Mouse (Mus musculus) macrophage (primary cell): ENCODE data around the gene F2r. TPM values are rescaled to one million over a fixed set of nuclear protein-coding genes. Genes with fewer than 3 reads are reported as not detected.

Experiments used
- H3K27ac ChIP-seq: fragments of 350-480 bp; formaldehyde crosslinking; 2 replicates; pipeline ENCODE4 v1.9.0; 2021
- H3K36me3 ChIP-seq: fragments of 350-480 bp; formaldehyde crosslinking; 2 replicates; pipeline ENCODE4 v1.9.0; 2021; ENCODE audit errors: inconsistent target
- H3K4me3 ChIP-seq: fragments of 350-480 bp; formaldehyde crosslinking; 2 replicates; pipeline ENCODE4 v1.9.0; 2021; ENCODE audit errors: inconsistent target
- H3K79me2 ChIP-seq: fragments of 350-480 bp; formaldehyde crosslinking; 2 replicates; pipeline ENCODE4 v1.9.0; 2021; ENCODE audit errors: inconsistent target
- WGBS: methylation state at CpG from one replicate; pipeline ENCODE4 v1.1.7; 2026; ENCODE audit warnings: inconsistent platforms; ENCODE audit not compliant: missing documents; 5-methylcytosine and 5-hydroxymethylcytosine counted together
- polyA plus RNA-seq: library from polyadenylated mRNA; stranded (reverse); fragments of 250-400 nt; gene quantifications from 3 replicates; pipeline ENCODE4 v1.2.4, GENCODE M21; 2018; ENCODE audit warnings: inconsistent platforms

F2r gene
- polyA plus RNA-seq, 1 experiment from 2014 or later = 0.65 TPM

DNA sequence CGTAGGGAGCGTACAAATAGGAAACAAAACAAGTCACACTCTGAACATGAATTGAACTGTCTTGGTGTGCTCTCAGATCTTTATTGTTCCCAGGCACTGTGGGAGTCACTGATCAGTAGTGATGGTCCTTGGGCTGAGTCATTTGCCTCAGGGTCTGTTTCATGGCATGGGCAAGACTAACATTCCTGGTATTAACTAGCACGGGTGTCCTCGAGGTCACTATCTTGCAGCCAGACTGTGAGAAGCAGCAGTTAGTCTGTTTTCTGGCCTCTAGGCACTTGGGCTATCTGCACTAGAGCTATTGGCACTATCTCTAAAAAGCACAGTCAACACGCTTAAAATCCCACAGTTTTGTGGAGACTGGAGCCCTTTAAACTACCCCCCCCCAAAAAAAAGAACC lies 22.4 kb downstream of the F2r start:
- 93% methylated on average over 5 of the region's 5 CpGs for WGBS

DNA sequence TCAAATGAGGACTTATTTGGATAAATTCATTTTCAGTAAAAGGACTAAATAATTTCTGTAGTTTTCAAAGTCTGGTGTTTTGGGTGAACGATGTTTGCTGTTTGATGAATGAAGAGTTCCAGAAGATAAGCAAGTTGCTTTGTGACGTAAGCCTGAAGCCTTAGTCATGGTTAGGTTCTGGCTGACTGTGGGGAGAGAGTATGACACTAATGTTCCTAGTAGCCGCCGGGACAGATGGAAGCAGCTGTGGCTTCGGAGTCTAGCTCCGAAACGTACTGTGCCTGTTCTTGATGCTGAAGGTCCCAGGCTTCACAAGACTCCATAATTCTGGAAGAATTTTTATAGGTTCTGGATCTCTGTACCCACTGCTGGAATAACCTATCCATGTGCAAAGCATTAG lies 22.9 kb downstream of the F2r start:
- H3K4me3 ChIP-seq = no peak overlapping the region
- no peak overlapping the region for H3K27ac ChIP-seq
- no peaks in the 10 kb centered on the region for H3K36me3 ChIP-seq
- H3K79me2 ChIP-seq = no peaks in the 10 kb centered on the region
- 86% methylated on average over 7 of the region's 7 CpGs for WGBS

More for the DNA sequence above, 22.4 kb downstream of the F2r start:
- Histone ChIP-seq H3K36me3 (no peaks in the 10 kb centered on the region), H3K79me2 (no peaks in the 10 kb centered on the region), H3K4me3 (no peak overlapping the region), H3K27ac (no peak overlapping the region)

DNA sequence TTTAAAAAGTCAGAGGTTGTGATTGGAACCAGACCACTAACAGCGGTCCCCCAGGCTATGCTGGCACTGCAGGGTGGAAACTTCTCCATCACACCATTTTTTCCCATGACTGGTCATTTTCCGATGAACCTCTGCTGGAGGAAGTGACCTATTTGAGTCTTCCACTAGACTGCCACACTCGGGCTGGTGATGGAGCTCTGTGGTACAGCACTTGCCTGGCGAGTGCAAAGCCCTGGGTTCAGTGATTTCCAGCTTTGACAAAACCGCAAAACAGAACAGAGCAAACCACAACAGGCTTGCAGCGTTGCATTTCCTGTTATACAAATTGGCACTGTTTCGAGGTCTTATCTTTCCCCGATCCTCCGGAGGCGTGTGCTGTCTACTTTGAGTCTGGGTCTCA lies 25.4 kb downstream of the F2r start:
- WGBS = 3% methylated on average over 10 of the region's 10 CpGs
- Histone ChIP-seq H3K79me2 (no peaks in the 10 kb centered on the region), H3K27ac (no peak overlapping the region), H3K36me3 (no peaks in the 10 kb centered on the region), H3K4me3 (no peak overlapping the region)

DNA sequence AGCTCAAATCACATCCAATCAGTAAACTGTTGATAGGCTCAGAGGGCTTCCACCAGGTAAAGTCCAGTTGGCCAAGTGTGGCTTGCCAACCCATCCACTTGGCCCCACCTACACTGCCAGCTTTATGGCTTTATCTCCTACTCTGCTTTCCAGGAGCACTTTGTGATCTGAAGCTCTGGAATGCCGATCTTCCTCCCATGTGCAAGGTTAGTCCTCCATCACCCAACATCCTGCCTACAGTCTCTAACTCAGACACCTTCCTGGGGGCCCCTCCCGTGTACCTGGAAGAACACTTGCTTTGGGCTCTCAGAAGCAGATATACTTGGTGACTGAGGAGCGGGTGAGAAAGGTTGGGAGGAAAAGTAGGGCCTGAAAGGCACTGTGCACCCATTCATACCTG lies 26.7 kb downstream of the F2r start:
- Histone ChIP-seq H3K79me2 (no peaks in the 10 kb centered on the region), H3K4me3 (no peak overlapping the region), H3K27ac (no peak overlapping the region), H3K36me3 (no peaks in the 10 kb centered on the region)
- 97% methylated on average over 3 of the region's 3 CpGs for WGBS

DNA sequence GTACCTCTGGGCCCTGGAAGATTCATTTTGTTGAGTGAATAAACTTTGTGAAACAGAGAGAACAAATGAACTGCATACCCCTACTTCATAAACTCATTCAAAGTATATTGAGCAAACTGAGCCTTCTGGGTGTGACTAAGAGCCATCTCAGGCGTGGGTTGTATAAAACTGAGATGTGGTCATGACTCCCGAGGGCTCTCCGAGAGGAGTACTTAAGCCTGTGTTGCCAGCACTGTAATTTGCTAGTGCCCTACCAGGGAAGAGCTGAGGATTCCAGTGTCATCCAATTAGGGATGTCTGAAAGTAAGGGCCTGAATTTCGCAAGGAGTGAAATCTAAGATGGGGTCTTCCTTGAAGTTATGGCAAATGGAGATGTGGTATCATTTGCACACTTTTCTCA lies 30.7 kb downstream of the F2r start:
- 91% methylated on average over 4 of the region's 4 CpGs for WGBS
- no peak overlapping the region for H3K27ac ChIP-seq
- H3K4me3 ChIP-seq = no peak overlapping the region

DNA sequence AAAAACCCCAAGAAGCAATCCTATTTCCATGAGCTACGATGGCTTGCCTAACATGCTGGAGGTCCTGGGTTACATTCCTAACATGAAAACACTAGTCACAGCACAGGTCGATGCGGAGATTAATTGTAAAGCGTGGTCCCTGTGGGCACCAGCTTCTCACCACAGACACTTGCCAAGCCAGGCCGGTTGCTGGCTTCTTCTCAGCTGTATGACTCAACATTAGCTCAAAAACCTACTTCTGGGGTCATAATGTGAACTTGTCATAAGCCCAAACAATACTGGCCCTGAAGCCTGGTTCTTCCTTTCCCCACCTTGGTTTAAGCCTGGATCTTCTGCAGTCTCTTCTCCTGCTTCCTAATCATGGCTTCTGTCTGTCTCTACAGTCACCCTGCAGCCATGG lies 33.4 kb downstream of the F2r start:
- Histone ChIP-seq H3K27ac (no peak overlapping the region), H3K79me2 (no peaks in the 10 kb centered on the region), H3K36me3 (no peaks in the 10 kb centered on the region), H3K4me3 (no peak overlapping the region)
- WGBS = 60% methylated on average over 3 of the region's 5 CpGs

More for the DNA sequence above, 30.7 kb downstream of the F2r start:
- Histone ChIP-seq H3K36me3 (no peaks in the 10 kb centered on the region), H3K79me2 (no peaks in the 10 kb centered on the region)

DNA sequence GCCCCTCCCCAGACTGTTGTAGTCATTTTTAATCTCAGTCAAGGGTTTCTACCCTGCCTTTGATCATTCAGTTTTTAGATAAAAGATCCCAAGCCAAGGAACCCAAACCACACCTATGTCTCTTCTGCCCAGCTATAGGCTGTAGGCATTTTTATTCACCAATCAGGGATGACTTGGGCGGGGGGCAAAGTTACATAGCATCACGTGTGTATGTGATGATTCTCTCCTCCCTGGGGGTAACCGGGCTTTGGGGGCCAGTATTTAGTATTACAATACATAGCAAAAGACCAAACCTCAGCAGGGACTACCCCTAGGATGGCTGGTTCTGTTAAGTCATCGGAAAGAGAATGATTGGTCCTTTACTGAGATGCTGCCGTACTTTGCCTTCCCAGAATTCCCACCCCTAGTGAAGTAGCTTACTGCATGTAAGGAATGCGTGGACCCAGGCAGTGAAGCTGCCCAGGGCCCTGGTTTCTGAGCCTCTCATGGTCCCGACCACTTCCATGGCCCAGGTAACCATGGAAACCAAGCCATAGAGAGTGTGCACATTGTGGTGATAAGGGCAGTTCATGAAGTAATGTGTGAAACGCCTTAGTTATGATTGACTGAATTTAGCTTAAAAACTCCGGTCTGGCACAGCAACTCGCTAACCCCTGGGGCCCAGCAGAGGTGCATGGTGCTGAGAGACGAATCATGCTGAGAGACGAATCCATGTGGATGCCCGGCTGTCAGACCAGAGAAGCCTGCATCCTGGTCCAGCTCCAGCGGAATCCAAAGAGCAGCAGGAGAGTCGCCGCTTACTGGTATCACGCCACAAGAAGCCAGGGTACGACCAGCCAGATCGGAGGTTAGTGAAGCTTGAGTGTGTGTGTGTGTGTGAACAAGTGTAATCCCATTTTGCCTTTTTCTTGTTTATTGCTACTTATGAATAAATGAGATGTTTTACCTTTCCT lies 34.8 kb downstream of the F2r start:
- WGBS = 86% methylated on average over 17 of the region's 19 CpGs

DNA sequence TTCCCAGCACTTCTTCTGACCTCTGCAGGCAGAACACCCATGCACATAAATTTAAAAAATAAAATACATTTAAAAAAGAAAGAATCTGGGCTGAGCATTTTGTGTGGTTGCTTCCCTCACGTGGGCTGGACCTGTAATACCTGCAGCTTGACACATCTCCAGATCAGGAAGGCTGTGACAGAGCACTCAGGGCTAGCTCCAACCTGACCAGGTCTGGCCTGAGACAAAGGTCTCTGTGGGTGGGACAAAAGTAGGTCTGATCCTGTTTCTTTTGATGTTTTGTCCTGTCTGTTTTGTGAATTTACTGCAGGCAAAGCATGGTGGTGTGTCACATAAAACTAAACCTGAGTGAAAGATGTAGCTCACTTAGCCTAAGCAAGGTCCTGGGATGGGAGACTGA lies 36.4 kb downstream of the F2r start:
- WGBS = 73% methylated on average over 1 of the region's 1 CpGs
- Histone ChIP-seq H3K36me3 (no peaks in the 10 kb centered on the region), H3K79me2 (no peaks in the 10 kb centered on the region), H3K27ac (no peak overlapping the region), H3K4me3 (no peak overlapping the region)

More for the DNA sequence above, 34.8 kb downstream of the F2r start:
- no peaks in the 10 kb centered on the region for H3K79me2 ChIP-seq
- no peak overlapping the region for H3K4me3 ChIP-seq
- H3K27ac ChIP-seq = no peak overlapping the region
- no peaks in the 10 kb centered on the region for H3K36me3 ChIP-seq

DNA sequence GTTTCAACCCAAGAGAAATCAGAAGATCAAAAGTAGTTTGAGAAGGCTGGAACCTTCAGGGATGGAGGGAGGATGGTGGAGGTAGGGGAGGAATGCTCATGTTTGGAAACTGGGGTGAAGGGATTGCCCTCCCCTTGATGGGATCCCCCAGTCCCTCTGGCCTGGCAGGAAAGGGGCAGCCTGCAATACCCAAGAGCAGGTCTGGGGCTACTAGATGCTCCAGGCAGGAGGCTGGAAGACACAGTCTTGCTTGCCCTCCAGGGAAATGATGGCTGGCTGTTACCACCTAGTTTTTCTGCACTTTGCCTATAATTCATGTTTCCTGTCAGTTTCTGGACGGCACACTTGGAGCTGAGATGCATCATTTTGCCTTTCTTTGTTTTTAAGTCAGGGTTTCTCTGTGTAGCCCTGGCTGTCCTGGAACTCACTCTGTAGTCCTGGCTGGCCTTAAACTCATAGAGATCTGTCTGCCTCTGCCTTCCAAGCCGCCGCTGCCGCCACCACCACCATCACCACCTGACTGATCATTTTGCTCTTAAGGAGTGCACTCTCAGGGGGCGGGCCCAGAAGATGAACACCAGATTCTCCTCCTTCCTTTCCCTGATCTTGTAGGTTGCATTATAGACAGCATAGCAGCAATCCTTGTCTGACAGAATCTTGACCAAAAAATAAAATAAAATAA lies 40.1 kb downstream of the F2r start:
- H3K4me3 ChIP-seq = no peak overlapping the region
- 84% methylated on average over 4 of the region's 5 CpGs for WGBS
- H3K27ac ChIP-seq = no peak overlapping the region

DNA sequence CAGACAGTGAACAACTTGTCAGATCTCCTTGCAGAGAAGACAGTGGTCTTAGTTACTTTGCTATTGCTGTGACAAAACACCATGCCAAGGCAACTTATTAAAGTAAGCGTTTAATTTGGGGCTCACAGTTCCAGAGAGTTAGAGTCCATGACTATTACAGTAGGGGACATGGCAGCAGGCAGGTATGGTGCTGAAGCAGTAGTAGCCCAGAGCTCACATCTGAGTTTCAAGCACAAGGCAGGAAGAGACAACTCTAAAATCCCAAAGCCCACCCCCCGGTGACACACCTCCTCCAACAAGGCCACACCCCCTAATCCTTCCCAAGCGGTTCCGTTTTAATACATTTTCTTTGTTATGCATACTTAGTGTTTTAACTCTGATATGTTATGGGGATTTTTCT lies 47.4 kb downstream of the F2r start:
- H3K27ac ChIP-seq = no peak overlapping the region
- H3K36me3 ChIP-seq = no peaks in the 10 kb centered on the region
- WGBS = 96% methylated on average over 4 of the region's 4 CpGs
- H3K79me2 ChIP-seq = no peaks in the 10 kb centered on the region
- H3K4me3 ChIP-seq = no peak overlapping the region

More for the DNA sequence above, 40.1 kb downstream of the F2r start:
- no peaks in the 10 kb centered on the region for H3K79me2 ChIP-seq
- no peaks in the 10 kb centered on the region for H3K36me3 ChIP-seq

DNA sequence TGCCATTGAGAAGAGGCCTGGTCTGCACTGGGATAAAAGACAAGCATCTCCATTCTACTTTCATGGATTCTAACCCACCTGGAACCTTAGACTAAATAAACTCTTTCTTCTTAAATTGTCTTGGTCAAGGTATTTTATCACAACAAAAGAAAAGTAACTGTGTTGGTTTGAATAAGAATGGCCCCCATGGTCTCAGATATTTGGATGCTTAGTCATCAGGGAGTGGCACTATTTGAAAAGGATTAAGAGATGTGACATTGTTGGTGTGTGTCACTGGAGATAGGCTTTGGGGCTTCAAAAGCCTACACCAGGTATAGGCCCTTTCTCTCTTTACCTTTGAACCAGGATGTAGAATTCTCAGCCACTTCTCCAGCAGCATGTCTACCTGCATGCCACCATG lies 49.0 kb downstream of the F2r start:
- Histone ChIP-seq H3K4me3 (no peak overlapping the region), H3K79me2 (no peaks in the 10 kb centered on the region), H3K36me3 (no peaks in the 10 kb centered on the region), H3K27ac (no peak overlapping the region)

DNA sequence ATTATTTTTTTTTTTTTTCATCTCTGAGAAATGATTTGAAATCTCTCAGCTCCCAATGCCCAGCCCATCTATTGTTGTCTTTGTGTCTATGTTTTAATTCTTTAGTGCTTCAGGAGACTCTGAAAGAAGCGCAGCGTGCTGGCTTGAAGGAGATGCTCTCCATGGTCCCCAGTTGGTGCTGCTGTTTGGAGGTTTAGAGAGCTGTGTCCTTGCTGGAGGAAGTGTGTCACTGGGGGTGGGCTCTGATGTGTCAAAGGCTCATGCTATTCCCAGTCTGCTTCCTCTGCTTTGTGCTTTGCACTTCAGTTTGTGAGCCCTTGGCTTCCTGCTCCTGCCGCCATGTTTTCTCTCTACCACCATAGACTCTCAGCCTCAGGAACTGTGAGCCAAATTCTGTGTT lies 50.0 kb downstream of the F2r start:
- no peak overlapping the region for H3K27ac ChIP-seq
- no peaks in the 10 kb centered on the region for H3K79me2 ChIP-seq
- no peak overlapping the region for H3K4me3 ChIP-seq
- 97% methylated on average over 3 of the region's 3 CpGs for WGBS
- no peaks in the 10 kb centered on the region for H3K36me3 ChIP-seq

DNA sequence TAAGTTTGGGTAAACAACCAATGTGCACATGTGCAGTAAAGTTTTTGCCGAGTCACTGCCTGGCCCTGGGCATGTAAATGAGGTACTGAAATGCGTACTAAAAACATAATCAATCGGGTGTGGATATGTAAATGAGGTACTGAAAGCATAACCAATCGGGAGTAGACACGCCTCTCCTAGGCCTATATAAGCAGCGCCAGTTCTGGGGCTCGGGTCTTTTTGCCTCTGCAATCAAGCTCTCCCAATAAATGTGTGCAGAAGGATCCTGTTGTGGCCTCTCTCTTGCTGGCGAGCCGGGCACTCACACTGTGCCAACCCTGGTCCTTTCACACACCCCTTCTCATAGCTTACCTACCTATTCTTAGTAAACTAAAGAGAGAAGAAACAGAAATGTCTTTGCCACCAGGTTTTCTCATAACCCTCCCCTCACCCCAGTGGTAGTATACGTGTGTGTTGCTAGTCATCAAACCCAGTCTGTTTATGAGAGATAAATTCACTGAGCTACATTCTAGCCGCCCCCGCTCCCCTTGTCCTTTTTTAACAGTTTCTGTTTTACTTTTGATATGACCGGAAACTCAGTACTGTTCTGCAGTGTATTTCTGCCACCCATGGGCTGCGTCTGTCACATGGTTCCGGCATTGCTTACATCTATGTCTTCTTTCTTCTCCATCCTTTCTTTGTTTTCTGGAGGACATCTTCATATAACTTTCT lies 51.3 kb downstream of the F2r start:
- no peak overlapping the region for H3K4me3 ChIP-seq
- no peak overlapping the region for H3K27ac ChIP-seq
- H3K36me3 ChIP-seq = no peaks in the 10 kb centered on the region
- no peaks in the 10 kb centered on the region for H3K79me2 ChIP-seq
- WGBS = 87% methylated on average over 12 of the region's 15 CpGs

DNA sequence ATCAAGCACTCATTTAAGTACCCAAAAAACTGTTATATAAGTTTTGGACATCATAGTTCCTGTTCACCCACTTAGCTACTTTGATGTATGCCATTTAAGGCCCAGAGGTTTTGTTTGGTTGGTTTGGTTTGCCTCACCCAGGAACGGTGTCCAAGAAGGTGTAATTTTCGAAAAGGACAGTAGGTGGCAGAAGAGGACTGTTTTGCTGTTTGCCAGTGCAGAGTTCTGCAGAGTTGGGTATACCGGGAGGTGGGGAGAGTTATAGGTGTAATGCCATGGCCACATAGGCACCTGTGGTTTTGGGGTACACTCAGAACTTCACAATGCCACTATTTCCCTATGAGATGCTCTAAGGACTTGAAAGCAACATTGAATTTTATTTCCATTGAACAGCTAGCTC lies 54.6 kb downstream of the F2r start:
- Histone ChIP-seq H3K36me3 (no peaks in the 10 kb centered on the region), H3K4me3 (no peak overlapping the region), H3K27ac (no peak overlapping the region), H3K79me2 (no peaks in the 10 kb centered on the region)
- WGBS = 0% methylated on average over 3 of the region's 3 CpGs
